Mouse (Mus musculus): ENCODE results near the gene Set. TPM values are rescaled to one million over a fixed set of nuclear protein-coding genes. Genes with fewer than 3 reads are reported as not detected.

Set gene
- total RNA-seq, 2 experiments from 2014 or later: 95.8 to 106 TPM

Other genes with a start within 250 kb of the Set start
- 10 to 100 TPM; 31.8 to 32.4 TPM for gene Urm1, start 237.3 kb upstream of the Set start, total RNA-seq (2021)
- 1 to 10 TPM; 4.6 to 5.8 TPM for gene Cercam, start 188.2 kb upstream of the Set start, total RNA-seq (2021)
- 10 to 100 TPM; 20.2 to 23.2 TPM for gene Odf2, start 168.2 kb upstream of the Set start, total RNA-seq (2021)
- 10 to 100 TPM; 25.4 to 26.6 TPM for gene Gle1, start 122.0 kb upstream of the Set start, total RNA-seq (2021)
- gene Sptan1, start 91.8 kb upstream of the Set start, total RNA-seq (2021): 100 to 1,000 TPM; 208 to 216 TPM
- gene Wdr34, start 8.5 kb upstream of the Set start, total RNA-seq (2021): 1 to 10 TPM; 6.5 to 6.8 TPM
- gene Pkn3, start 20.3 kb downstream of the Set start, total RNA-seq (2021): 10 to 100 TPM; 10.5 to 13.2 TPM
- 1 to 10 TPM; 3.9 to 4.7 TPM for gene Zdhhc12, start 36.3 kb downstream of the Set start, total RNA-seq (2021)
- gene Zer1, start 67.2 kb downstream of the Set start, total RNA-seq (2021): 10 to 100 TPM; 23.5 to 26.7 TPM
- 10 to 100 TPM; 19.9 to 23.0 TPM for gene Tbc1d13, start 76.4 kb downstream of the Set start, total RNA-seq (2021)
- 100 to 1,000 TPM in 1 of 2 experiments, 10 to 100 TPM in 1; 93.8 to 100 TPM for gene Endog, start 114.1 kb downstream of the Set start, total RNA-seq (2021)
- gene Spout1, start 121.1 kb downstream of the Set start, total RNA-seq (2021): 1 to 10 TPM; 4.5 to 6.1 TPM
- gene Kyat1, start 148.5 kb downstream of the Set start, total RNA-seq (2021): 10 to 100 TPM; 43.1 to 44.0 TPM
- gene Lrrc8a, start 180.3 kb downstream of the Set start, total RNA-seq (2021): 10 to 100 TPM; 58.2 to 66.7 TPM
- gene Gm28035, start 183.2 kb downstream of the Set start, total RNA-seq (2021): 1 to 10 TPM; 3.7 to 4.4 TPM
- gene Phyhd1, start 208.8 kb downstream of the Set start, total RNA-seq (2021): 100 to 1,000 TPM in 1 of 2 experiments, 10 to 100 TPM in 1; 94.8 to 104 TPM
- gene Gm28038, start 223.7 kb downstream of the Set start, total RNA-seq (2021): under 1 TPM in 1 of 2 experiments, not detected in 1; 0.91 TPM
- 10 to 100 TPM; 23.6 to 26.3 TPM for gene Dolk, start 229.0 kb downstream of the Set start, total RNA-seq (2021)
- 10 to 100 TPM; 19.6 to 20.0 TPM for gene Nup188, start 229.0 kb downstream of the Set start, total RNA-seq (2021)